Comparison of ENCODE assay signal across 8 mouse cellular contexts in genomic region chr13:3893126-3893734, GRCm38 (mm10). TPM values are rescaled to one million over a fixed set of nuclear protein-coding genes. Genes with fewer than 3 reads are reported as not detected.
DNase-seq lines count a peak whose midpoint lies in the region; ATAC-seq lines count a peak whose summit lies in the region.

No protein-coding gene starts in this region.

- H3K4me2 ChIP-seq in heart, embryonic 15.5 days: peak overlapping the region; percentile 74
- H3K4me2 ChIP-seq in liver, embryonic 13.5 days: peak overlapping the region; percentile 69
- H3K4me2 ChIP-seq in stomach, embryonic 14.5 days (replicated peaks; ENCODE audit: low read depth, low read length): peak overlapping the region; percentile 52

- peak overlapping the region; percentile 63 for H3K4me3 ChIP-seq in forebrain, embryonic 10.5 days
- H3K4me3 ChIP-seq in heart, embryonic 15.5 days: peak overlapping the region; percentile 70
- peak overlapping the region; percentile 71 for H3K4me3 ChIP-seq in liver, embryonic 13.5 days (replicated peaks)
- H3K4me3 ChIP-seq in stomach, embryonic 14.5 days (ENCODE audit: low read depth, low read length): peak overlapping the region; percentile 60

- DNase-seq in CD8-positive naive resting alpha-beta T cell, adult 2 months (ENCODE audit: low read depth in 2 of 2, low spot score in 2 of 2): peak; percentile 85 to 89
- DNase-seq in c-Kit-positive CD71-negative TER-119-negative erythroid progenitor cells, embryonic 14.5 days (ENCODE audit: low read depth): peak; percentile 85
- DNase-seq in forebrain, embryonic 10.5 days (ENCODE audit: extremely low spot score, low spot score): peak; percentile 90
- peak; percentile 95 for DNase-seq in kidney, postnatal 14 days
- DNase-seq in liver, embryonic 13.5 days: peak; percentile 92
- peak; percentile 79 to 87 for DNase-seq in natural killer cell, adult 2 months (ENCODE audit: low spot score in 2 of 2)

- H3K9ac ChIP-seq in heart, embryonic 15.5 days: peak overlapping the region; percentile 69
- H3K9ac ChIP-seq in liver, embryonic 13.5 days: peak overlapping the region; percentile 83
- H3K9ac ChIP-seq in stomach, embryonic 14.5 days (replicated peaks; ENCODE audit: low read depth, low read length): peak overlapping the region; percentile 47

- H3K27me3 ChIP-seq in forebrain, embryonic 10.5 days (ENCODE audit: poor library complexity, severe bottlenecking): no peaks in the 10 kb centered on the region
- H3K27me3 ChIP-seq in heart, embryonic 15.5 days: no peaks in the 10 kb centered on the region
- no peaks in the 10 kb centered on the region for H3K27me3 ChIP-seq in liver, embryonic 13.5 days
- H3K27me3 ChIP-seq in stomach, embryonic 14.5 days (ENCODE audit: control insufficient read depth, insufficient read depth, low read length): no peaks in the 10 kb centered on the region

- H3K27ac ChIP-seq in forebrain, embryonic 10.5 days: peak overlapping the region; percentile 88
- peak overlapping the region; percentile 85 for H3K27ac ChIP-seq in heart, embryonic 15.5 days
- peak overlapping the region; percentile 80 for H3K27ac ChIP-seq in liver, embryonic 13.5 days
- peak overlapping the region; percentile 73 for H3K27ac ChIP-seq in stomach, embryonic 14.5 days (ENCODE audit: low read length)

- peaks cover 35% of the 10 kb centered on the region for H3K36me3 ChIP-seq in forebrain, embryonic 10.5 days (replicated peaks)
- peaks cover 5% of the 10 kb centered on the region for H3K36me3 ChIP-seq in heart, embryonic 15.5 days
- H3K36me3 ChIP-seq in liver, embryonic 13.5 days: peaks cover 32% of the 10 kb centered on the region
- peaks cover 4% of the 10 kb centered on the region; the same call in 1 of the 2 replicates for H3K36me3 ChIP-seq in stomach, embryonic 14.5 days (ENCODE audit: control insufficient read depth, insufficient read depth, low read length)

- no peaks in the 10 kb centered on the region for H3K9me3 ChIP-seq in forebrain, embryonic 10.5 days
- no peaks in the 10 kb centered on the region for H3K9me3 ChIP-seq in heart, embryonic 15.5 days (replicated peaks)
- no peaks in the 10 kb centered on the region for H3K9me3 ChIP-seq in liver, embryonic 13.5 days (replicated peaks)
- no peaks in the 10 kb centered on the region for H3K9me3 ChIP-seq in stomach, embryonic 14.5 days (ENCODE audit: control insufficient read depth, low read depth, low read length)

- WGBS in forebrain, embryonic 10.5 days: under 1% methylated on average over 35 of the region's 35 CpGs
- under 1% methylated on average over 35 of the region's 35 CpGs for WGBS in heart, embryonic 15.5 days
- 1% methylated on average over 35 of the region's 35 CpGs for WGBS in liver, embryonic 13.5 days (ENCODE audit: insufficient replicate concordance)
- WGBS in stomach, embryonic 14.5 days: under 1% methylated on average over 35 of the region's 35 CpGs

- H3K4me1 ChIP-seq in forebrain, embryonic 10.5 days: peaks cover 25% of the 10 kb centered on the region
- H3K4me1 ChIP-seq in heart, embryonic 15.5 days (replicated peaks): peaks cover 17% of the 10 kb centered on the region
- peaks cover 54% of the 10 kb centered on the region for H3K4me1 ChIP-seq in liver, embryonic 13.5 days (replicated peaks)
- 0 out of 2 replicates have a peak, but pooled peaks cover 3% of the 10 kb centered on the region for H3K4me1 ChIP-seq in stomach, embryonic 14.5 days (ENCODE audit: control insufficient read depth, insufficient read depth, low read length)

- peak; percentile 98 for ATAC-seq in heart, embryonic 15.5 days (replicated peaks; ENCODE audit: insufficient number of reproducible peaks, insufficient read depth, low FRiP score, low read depth)
- peak; percentile 99 for ATAC-seq in liver, embryonic 13.5 days (ENCODE audit: low read depth)
- ATAC-seq in stomach, embryonic 14.5 days (ENCODE audit: insufficient number of reproducible peaks, insufficient read depth, low FRiP score, low read depth): peak; percentile 98

RNA-seq across cellular contexts. Expression of gene Net1, which starts 24.8 kb away (rescaled TPM):
- 64.7 and 75.3 TPM in 2 replicates for polyA plus RNA-seq in forebrain, embryonic 10.5 days (2016; fragmentation: Nextera tagmentation; extraction: Ambion mirVana)
- polyA plus RNA-seq in heart, embryonic 15.5 days (2015; fragmentation: Nextera tagmentation; extraction: Ambion mirVana): 36.8 and 40.1 TPM in 2 replicates
- 53.6 and 66.0 TPM in 2 replicates for polyA plus RNA-seq in liver, embryonic 13.5 days (2015; fragmentation: Nextera tagmentation; extraction: Ambion mirVana)
- 70.9 and 75.8 TPM in 2 replicates for polyA plus RNA-seq in stomach, embryonic 14.5 days (2014; fragmentation: Nextera tagmentation; extraction: Ambion mirVana)

RNA-seq across cellular contexts. Expression of gene Tubal3, which starts 24.8 kb away (rescaled TPM):
- not detected in 2 replicates for polyA plus RNA-seq in forebrain, embryonic 10.5 days (2016; fragmentation: Nextera tagmentation; extraction: Ambion mirVana)
- polyA plus RNA-seq in heart, embryonic 15.5 days (2015; fragmentation: Nextera tagmentation; extraction: Ambion mirVana): not detected in 2 replicates
- not detected in 2 replicates for polyA plus RNA-seq in liver, embryonic 13.5 days (2015; fragmentation: Nextera tagmentation; extraction: Ambion mirVana)
- polyA plus RNA-seq in stomach, embryonic 14.5 days (2014; fragmentation: Nextera tagmentation; extraction: Ambion mirVana): 0.10 and 0.14 TPM in 2 replicates

RNA-seq across cellular contexts. Expression of gene Calm5, which starts 39.3 kb away (rescaled TPM):
- polyA plus RNA-seq in forebrain, embryonic 10.5 days (2016; fragmentation: Nextera tagmentation; extraction: Ambion mirVana): not detected in 2 replicates
- not detected in 2 replicates for polyA plus RNA-seq in heart, embryonic 15.5 days (2015; fragmentation: Nextera tagmentation; extraction: Ambion mirVana)
- polyA plus RNA-seq in liver, embryonic 13.5 days (2015; fragmentation: Nextera tagmentation; extraction: Ambion mirVana): not detected in 2 replicates
- polyA plus RNA-seq in stomach, embryonic 14.5 days (2014; fragmentation: Nextera tagmentation; extraction: Ambion mirVana): 0.71 TPM in 1 of 2 replicates, not detected in the other

RNA-seq across cellular contexts. Expression of gene Ucn3, which starts 51.9 kb away (rescaled TPM):
- not detected in 2 replicates for polyA plus RNA-seq in forebrain, embryonic 10.5 days (2016; fragmentation: Nextera tagmentation; extraction: Ambion mirVana)
- not detected in 2 replicates for polyA plus RNA-seq in heart, embryonic 15.5 days (2015; fragmentation: Nextera tagmentation; extraction: Ambion mirVana)
- polyA plus RNA-seq in liver, embryonic 13.5 days (2015; fragmentation: Nextera tagmentation; extraction: Ambion mirVana): not detected in 2 replicates
- polyA plus RNA-seq in stomach, embryonic 14.5 days (2014; fragmentation: Nextera tagmentation; extraction: Ambion mirVana): 0.16 TPM in 1 of 2 replicates, not detected in the other

RNA-seq across cellular contexts. Expression of gene Calm4, which starts 55.7 kb away (rescaled TPM):
- polyA plus RNA-seq in forebrain, embryonic 10.5 days (2016; fragmentation: Nextera tagmentation; extraction: Ambion mirVana): not detected in 2 replicates
- 0.20 and 0.64 TPM in 2 replicates for polyA plus RNA-seq in heart, embryonic 15.5 days (2015; fragmentation: Nextera tagmentation; extraction: Ambion mirVana)
- not detected in 2 replicates for polyA plus RNA-seq in liver, embryonic 13.5 days (2015; fragmentation: Nextera tagmentation; extraction: Ambion mirVana)
- not detected in 2 replicates for polyA plus RNA-seq in stomach, embryonic 14.5 days (2014; fragmentation: Nextera tagmentation; extraction: Ambion mirVana)

Comparison
In these comparisons a context has a peak if more than half of its experiments do, and no peak if none do; other contexts are left out.
1. Peak in every context shown above with its lines: DNase-seq, ATAC-seq, H3K4me3 ChIP-seq and H3K27ac ChIP-seq.